Mouse (Mus musculus): ENCODE measurements around the gene Nup214. TPM values are rescaled to one million over a fixed set of nuclear protein-coding genes. Genes with fewer than 3 reads are reported as not detected.

The Nup214 gene
- total RNA-seq, 1 experiment from 2014 or later = 59.1 TPM

- no peak for DNase-seq
Observed at GRCm38 (mm10) chr2:32103557-32103956, 129.3 kb downstream of the Nup214 start.

Small RNA genes lying within 50 kb of the gene (microRNA-seq; reads per million reads assigned to microRNA genes)
- 1.1 to 1.7 reads per million in 2 experiments for gene Mir7674

Other genes with a start within 250 kb of the Nup214 start
- 0.19 TPM in 1 of 2 replicates, not detected in the other for gene Qrfp, start 163.9 kb upstream of the Nup214 start, total RNA-seq (2021)
- gene Fibcd1, start 128.4 kb upstream of the Nup214 start, total RNA-seq (2021) = 0.07 and 0.38 TPM in 2 replicates
- gene Lamc3, start 87.1 kb upstream of the Nup214 start, total RNA-seq (2021) = 14.4 and 14.9 TPM in 2 replicates
- gene Aif1l, start 24.3 kb upstream of the Nup214 start, total RNA-seq (2021) = 8.3 and 10.7 TPM in 2 replicates
- gene Fam78a, start 110.4 kb downstream of the Nup214 start, total RNA-seq (2021) = 3.0 and 10.0 TPM in 2 replicates
- gene Plpp7, start 121.1 kb downstream of the Nup214 start, total RNA-seq (2021) = 3.0 and 3.6 TPM in 2 replicates
- 86.4 and 91.3 TPM in 2 replicates for gene Prrc2b, start 176.6 kb downstream of the Nup214 start, total RNA-seq (2021)